Mouse (Mus musculus): ENCODE measurements around the gene Nop56. TPM values are rescaled to one million over a fixed set of nuclear protein-coding genes. Genes with fewer than 3 reads are reported as not detected.

The Nop56 gene
- polyA plus RNA-seq, 1 experiment from 2014 or later: 235 TPM

- WGBS: 39% methylated on average over 3 of the region's 3 CpGs
- DNase-seq: no peak
- peaks cover 27% of the 10 kb centered on the region; the same call in 1 of the 2 replicates for H3K4me1 ChIP-seq (ENCODE audit: control insufficient read depth, insufficient read depth, low read length)
Measured at GRCm38 (mm10) chr2:130293009-130293408, 18.8 kb downstream of the Nop56 start.

DNA sequence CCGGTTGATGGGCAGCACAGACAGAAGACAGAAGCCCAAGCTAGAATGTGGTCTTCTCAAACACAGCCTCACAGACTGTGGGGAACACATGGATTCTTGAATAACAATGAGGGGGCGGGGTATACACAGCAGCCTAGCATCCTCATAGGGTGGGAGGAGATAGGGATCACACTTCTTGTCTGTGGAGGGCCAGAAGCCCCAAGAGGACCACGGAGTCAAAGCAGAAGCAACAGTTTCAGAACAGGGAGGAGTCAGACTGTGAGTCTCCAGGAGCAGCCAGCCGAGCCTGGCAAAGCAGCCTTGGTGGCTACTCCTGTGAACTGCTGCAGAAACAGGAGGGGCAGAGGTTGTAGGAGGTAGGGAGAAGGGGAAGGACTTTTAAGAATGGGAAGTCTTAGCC, 19.3 kb downstream of the Nop56 start:
- Histone ChIP-seq H3K9me3 (ENCODE audit: control insufficient read depth, low read length) (no peaks in the 10 kb centered on the region), H3K4me2 (ENCODE audit: low read length) (no peak overlapping the region), H3K27me3 (ENCODE audit: control insufficient read depth, insufficient read depth, low read length) (no peaks in the 10 kb centered on the region), H3K4me1 (ENCODE audit: control insufficient read depth, insufficient read depth, low read length) (peaks cover 27% of the 10 kb centered on the region; the same call in 1 of the 2 replicates), H3K4me3 (replicated peaks; ENCODE audit: low read depth, low read length) (no peak overlapping the region), H3K27ac (replicated peaks; ENCODE audit: low read depth, low read length) (no peak overlapping the region), H3K9ac (replicated peaks; ENCODE audit: low read length) (no peak overlapping the region), H3K36me3 (ENCODE audit: control insufficient read depth, insufficient read depth, low read length) (no peaks in the 10 kb centered on the region)
- 5% methylated on average over 4 of the region's 4 CpGs for WGBS
- peak; percentile 54 for DNase-seq
- ATAC-seq (ENCODE audit: low FRiP score, low TSS enrichment): no peak

More at GRCm38 (mm10) chr2:130293009-130293408, 18.8 kb downstream of the Nop56 start:
- H3K27ac ChIP-seq (replicated peaks; ENCODE audit: low read depth, low read length): no peak overlapping the region
- H3K4me2 ChIP-seq (ENCODE audit: low read length): no peak overlapping the region
- no peaks in the 10 kb centered on the region for H3K9me3 ChIP-seq (ENCODE audit: control insufficient read depth, low read length)
- H3K36me3 ChIP-seq (ENCODE audit: control insufficient read depth, insufficient read depth, low read length): no peaks in the 10 kb centered on the region
- no peaks in the 10 kb centered on the region for H3K27me3 ChIP-seq (ENCODE audit: control insufficient read depth, insufficient read depth, low read length)
- H3K9ac ChIP-seq (replicated peaks; ENCODE audit: low read length): no peak overlapping the region
- no peak overlapping the region for H3K4me3 ChIP-seq (replicated peaks; ENCODE audit: low read depth, low read length)
- ATAC-seq (ENCODE audit: low FRiP score, low TSS enrichment): no peak

DNA sequence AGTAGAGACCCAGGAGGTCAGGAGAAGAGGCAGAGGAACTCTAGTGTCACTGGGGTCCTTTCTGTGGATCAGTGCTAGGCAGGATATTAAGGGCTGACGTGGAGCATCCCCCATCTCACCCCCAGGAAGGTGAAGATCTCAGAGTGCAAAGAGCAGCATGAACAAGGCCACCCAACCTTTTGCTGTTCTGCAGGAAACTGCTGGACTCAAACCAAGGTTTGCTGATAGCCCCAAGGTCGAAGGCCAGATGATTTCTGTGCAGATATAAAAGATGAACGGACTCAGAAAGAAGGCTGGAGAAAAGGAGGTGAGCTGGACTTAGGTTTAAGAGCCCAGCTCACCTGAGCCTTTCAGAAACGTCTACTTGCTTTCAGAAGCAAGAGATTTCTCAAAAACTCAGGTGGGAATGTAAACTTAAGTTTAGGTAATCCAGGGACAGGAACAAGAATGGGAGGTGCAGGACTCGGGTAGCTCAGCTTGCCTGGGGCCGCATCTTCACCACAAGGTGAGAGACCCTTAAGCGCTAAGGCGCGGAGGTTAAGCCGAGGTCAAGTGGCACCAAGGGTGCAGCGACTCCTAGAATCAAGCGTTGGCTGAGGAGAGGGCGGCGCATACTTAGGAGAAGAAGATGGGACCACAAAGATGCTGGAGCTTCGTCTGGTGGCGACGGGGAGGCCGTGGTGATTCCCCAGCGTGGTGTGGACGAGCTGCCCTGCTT, 20.1 kb downstream of the Nop56 start:
- WGBS: 7% methylated on average over 20 of the region's 20 CpGs
- H3K27ac ChIP-seq (replicated peaks; ENCODE audit: low read depth, low read length): peak overlapping the region; percentile 78
- no peaks in the 10 kb centered on the region for H3K27me3 ChIP-seq (ENCODE audit: control insufficient read depth, insufficient read depth, low read length)
- ATAC-seq (ENCODE audit: low FRiP score, low TSS enrichment): no peak
- H3K9ac ChIP-seq (replicated peaks; ENCODE audit: low read length): peak overlapping the region; percentile 88
- H3K4me1 ChIP-seq (ENCODE audit: control insufficient read depth, insufficient read depth, low read length): peaks cover 27% of the 10 kb centered on the region; the same call in 1 of the 2 replicates
- peak overlapping the region; percentile 68 for H3K4me3 ChIP-seq (replicated peaks; ENCODE audit: low read depth, low read length)
- peak overlapping the region; percentile 72 for H3K4me2 ChIP-seq (ENCODE audit: low read length)
- H3K9me3 ChIP-seq (ENCODE audit: control insufficient read depth, low read length): no peaks in the 10 kb centered on the region
- H3K36me3 ChIP-seq (ENCODE audit: control insufficient read depth, insufficient read depth, low read length): no peaks in the 10 kb centered on the region
- peak; percentile 14 for DNase-seq

DNA sequence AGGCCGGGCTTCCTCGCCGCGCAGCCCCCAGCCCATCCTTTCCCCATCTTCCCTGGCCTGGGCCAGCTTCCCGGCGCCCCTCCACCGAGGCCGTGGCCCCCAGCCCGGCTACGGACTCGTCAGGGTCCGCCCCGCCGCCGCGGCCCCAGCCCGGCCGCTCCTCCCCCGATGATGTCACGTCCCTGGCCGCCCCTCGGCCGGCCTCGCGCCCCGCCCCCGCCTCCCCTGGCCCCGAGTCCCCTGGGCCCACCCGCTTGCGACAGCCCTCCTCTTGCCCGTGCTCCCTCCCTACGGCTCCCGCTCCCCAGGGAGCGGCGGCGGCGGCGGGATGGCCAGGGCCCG, 20.7 kb downstream of the Nop56 start, which contains the start of gene Ebf4:
Gene Ebf4, plus strand, starts transcription at position 234 of the 342 bp plus-strand sequence.
- under 1% methylated on average over 36 of the region's 39 CpGs for WGBS

DNA sequence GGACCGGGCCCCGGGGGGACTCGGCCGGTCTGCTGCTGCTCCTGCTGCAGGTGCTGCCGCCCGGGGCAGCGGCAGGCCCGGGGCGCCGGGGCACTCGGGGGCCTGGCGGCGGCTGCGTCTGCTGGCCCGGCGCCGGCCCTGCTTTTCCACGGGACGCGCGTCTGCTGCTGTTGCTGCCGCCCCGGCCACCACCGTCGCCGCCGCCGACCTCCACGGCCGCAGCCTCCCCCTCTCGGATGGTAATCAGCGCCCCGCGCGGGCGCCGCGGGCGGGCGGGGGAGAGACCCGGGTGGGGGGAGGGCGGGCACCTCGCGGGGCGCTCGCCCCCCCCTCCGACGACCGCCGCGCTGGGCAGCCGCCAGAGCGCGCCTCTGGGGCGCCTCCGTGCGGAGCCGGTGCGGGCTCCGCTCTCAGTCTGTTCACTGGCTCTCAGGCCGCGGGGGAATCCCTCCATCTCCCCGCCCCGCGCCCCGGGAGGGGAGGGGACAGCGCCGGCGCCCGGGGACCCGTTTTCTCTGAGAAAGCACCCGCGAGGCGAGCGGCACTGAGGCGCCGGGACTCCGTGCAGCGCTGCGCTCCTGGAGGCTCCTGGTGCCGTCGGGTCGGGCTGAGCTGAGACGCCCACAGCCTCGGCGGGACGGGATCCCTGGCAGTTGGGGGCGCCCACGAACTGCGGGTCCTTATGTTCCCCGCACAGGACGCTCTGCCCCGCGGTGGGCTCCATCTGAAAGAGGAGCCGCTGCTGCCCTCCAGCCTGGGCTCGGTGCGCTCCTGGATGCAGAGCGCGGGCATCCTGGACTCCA, 21.3 kb downstream of the Nop56 start:
- DNase-seq (peak; percentile 87), ATAC-seq (ENCODE audit: low FRiP score, low TSS enrichment) (peak; percentile 65)
- peak overlapping the region; percentile 78 for H3K27ac ChIP-seq (replicated peaks; ENCODE audit: low read depth, low read length)
- H3K4me1 ChIP-seq (ENCODE audit: control insufficient read depth, insufficient read depth, low read length): peaks cover 27% of the 10 kb centered on the region; the same call in 1 of the 2 replicates
- H3K36me3 ChIP-seq (ENCODE audit: control insufficient read depth, insufficient read depth, low read length): no peaks in the 10 kb centered on the region
- under 1% methylated on average over 84 of the region's 99 CpGs for WGBS
- no peaks in the 10 kb centered on the region for H3K27me3 ChIP-seq (ENCODE audit: control insufficient read depth, insufficient read depth, low read length)
- H3K9me3 ChIP-seq (ENCODE audit: control insufficient read depth, low read length): no peaks in the 10 kb centered on the region
- H3K9ac ChIP-seq (replicated peaks; ENCODE audit: low read length): peak overlapping the region; percentile 88
- peak overlapping the region; percentile 72 for H3K4me2 ChIP-seq (ENCODE audit: low read length)
- H3K4me3 ChIP-seq (replicated peaks; ENCODE audit: low read depth, low read length): peak overlapping the region; percentile 68

More for the DNA sequence above, 20.7 kb downstream of the Nop56 start, which contains the start of gene Ebf4:
- Histone ChIP-seq H3K4me2 (ENCODE audit: low read length) (peak within 1 kb of the TSS; percentile 72), H3K36me3 (ENCODE audit: control insufficient read depth, insufficient read depth, low read length) (no peaks in the 10 kb centered on the region), H3K27me3 (ENCODE audit: control insufficient read depth, insufficient read depth, low read length) (no peaks in the 10 kb centered on the region), H3K9ac (replicated peaks; ENCODE audit: low read length) (peak within 1 kb of the TSS; percentile 88), H3K4me1 (ENCODE audit: control insufficient read depth, insufficient read depth, low read length) (peaks cover 27% of the 10 kb centered on the region; the same call in 1 of the 2 replicates), H3K4me3 (replicated peaks; ENCODE audit: low read depth, low read length) (peak within 1 kb of the TSS; percentile 68), H3K27ac (replicated peaks; ENCODE audit: low read depth, low read length) (peak within 1 kb of the TSS; percentile 78), H3K9me3 (ENCODE audit: control insufficient read depth, low read length) (no peaks in the 10 kb centered on the region)
- ATAC-seq (ENCODE audit: low FRiP score, low TSS enrichment) (peak; percentile 82), DNase-seq (peak; percentile 86)

- WGBS: 1% methylated on average over 20 of the region's 20 CpGs
- Histone ChIP-seq H3K27ac (replicated peaks; ENCODE audit: low read depth, low read length) (no peak overlapping the region), H3K9me3 (ENCODE audit: control insufficient read depth, low read length) (no peaks in the 10 kb centered on the region), H3K9ac (replicated peaks; ENCODE audit: low read length) (peak overlapping the region; percentile 88), H3K4me2 (ENCODE audit: low read length) (peak overlapping the region; percentile 72), H3K4me1 (ENCODE audit: control insufficient read depth, insufficient read depth, low read length) (peaks cover 26% of the 10 kb centered on the region; the same call in 1 of the 2 replicates), H3K27me3 (ENCODE audit: control insufficient read depth, insufficient read depth, low read length) (no peaks in the 10 kb centered on the region), H3K4me3 (replicated peaks; ENCODE audit: low read depth, low read length) (peak overlapping the region; percentile 68), H3K36me3 (ENCODE audit: control insufficient read depth, insufficient read depth, low read length) (no peaks in the 10 kb centered on the region)
- ATAC-seq (ENCODE audit: low FRiP score, low TSS enrichment): no peak
- peak; percentile 14 for DNase-seq
Measured at GRCm38 (mm10) chr2:130296134-130296745, 22.0 kb downstream of the Nop56 start.

DNA sequence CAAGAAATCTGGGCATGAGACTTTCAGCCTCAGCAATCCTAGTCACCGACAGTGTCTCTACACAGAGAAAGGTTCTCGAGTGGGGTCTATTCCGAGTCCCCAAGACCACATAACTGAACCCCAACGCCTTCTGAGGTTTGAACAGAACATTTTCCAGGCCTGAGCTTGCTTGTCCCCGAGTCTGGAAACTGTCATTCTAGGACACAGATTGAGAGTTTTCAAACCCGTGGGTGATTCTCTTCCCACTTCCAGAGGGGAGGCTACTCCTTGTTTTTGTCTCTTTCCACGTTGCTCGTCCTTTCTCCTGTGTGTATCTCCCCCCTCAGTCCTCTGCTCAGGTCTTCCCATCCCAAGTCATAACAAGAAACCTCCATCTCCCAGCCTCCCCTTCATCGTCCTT, 23.4 kb downstream of the Nop56 start:
- no peak overlapping the region for H3K4me3 ChIP-seq (replicated peaks; ENCODE audit: low read depth, low read length)
- WGBS: 87% methylated on average over 9 of the region's 9 CpGs
- H3K9me3 ChIP-seq (ENCODE audit: control insufficient read depth, low read length): no peaks in the 10 kb centered on the region
- H3K36me3 ChIP-seq (ENCODE audit: control insufficient read depth, insufficient read depth, low read length): no peaks in the 10 kb centered on the region
- ATAC-seq (ENCODE audit: low FRiP score, low TSS enrichment) (no peak), DNase-seq (no peak)
- no peak overlapping the region for H3K4me2 ChIP-seq (ENCODE audit: low read length)
- peaks cover 24% of the 10 kb centered on the region; the same call in 1 of the 2 replicates for H3K4me1 ChIP-seq (ENCODE audit: control insufficient read depth, insufficient read depth, low read length)
- H3K9ac ChIP-seq (replicated peaks; ENCODE audit: low read length): no peak overlapping the region
- no peak overlapping the region for H3K27ac ChIP-seq (replicated peaks; ENCODE audit: low read depth, low read length)
- no peaks in the 10 kb centered on the region for H3K27me3 ChIP-seq (ENCODE audit: control insufficient read depth, insufficient read depth, low read length)

- H3K27ac ChIP-seq (replicated peaks; ENCODE audit: low read depth, low read length): no peak overlapping the region
- no peaks in the 10 kb centered on the region for H3K27me3 ChIP-seq (ENCODE audit: control insufficient read depth, insufficient read depth, low read length)
- 42% methylated on average over 4 of the region's 4 CpGs for WGBS
- DNase-seq (no peak), ATAC-seq (ENCODE audit: low FRiP score, low TSS enrichment) (no peak)
- no peaks in the 10 kb centered on the region for H3K9me3 ChIP-seq (ENCODE audit: control insufficient read depth, low read length)
- H3K4me3 ChIP-seq (replicated peaks; ENCODE audit: low read depth, low read length): no peak overlapping the region
- no peaks in the 10 kb centered on the region for H3K4me1 ChIP-seq (ENCODE audit: control insufficient read depth, insufficient read depth, low read length)
- no peak overlapping the region for H3K9ac ChIP-seq (replicated peaks; ENCODE audit: low read length)
- H3K4me2 ChIP-seq (ENCODE audit: low read length): no peak overlapping the region
- peaks cover 20% of the 10 kb centered on the region for H3K36me3 ChIP-seq (ENCODE audit: control insufficient read depth, insufficient read depth, low read length)
Measured at GRCm38 (mm10) chr2:130303014-130303413, 28.8 kb downstream of the Nop56 start.
